8 mouse cellular contexts compared by ENCODE assay signal in genomic region chr19:10457484-10457800, GRCm38 (mm10). TPM values are rescaled to one million over a fixed set of nuclear protein-coding genes. Genes with fewer than 3 reads are reported as not detected.
DNase-seq lines count a peak whose midpoint lies in the region; ATAC-seq lines count a peak whose summit lies in the region.
"Had no signal": no experiment of that assay in that cellular context is flagged by ENCODE, and none has a peak within 500 bp of the region (broad histone marks: within the 10 kb centered on the region; RNA-seq: fewer than 3 reads in every experiment).

No protein-coding gene starts in this region.

- H3K4me1 ChIP-seq in embryonic facial prominence, embryonic 11.5 days (ENCODE audit: control insufficient read depth, insufficient read depth, low read length), result no peaks in the 10 kb centered on the region
- peaks cover 24% of the 10 kb centered on the region for H3K4me1 ChIP-seq in hindbrain, embryonic 12.5 days
- no peaks in the 10 kb centered on the region; the same call in 1 of the 2 replicates for H3K4me1 ChIP-seq in limb, embryonic 11.5 days (ENCODE audit: control insufficient read depth, insufficient read depth, low read length)
- H3K4me1 ChIP-seq in midbrain, embryonic 12.5 days, result peaks cover 29% of the 10 kb centered on the region

- H3K27me3 ChIP-seq in embryonic facial prominence, embryonic 11.5 days (ENCODE audit: control insufficient read depth, insufficient read depth, low read length), result peaks cover 52% of the 10 kb centered on the region
- H3K27me3 ChIP-seq in hindbrain, embryonic 12.5 days, result peaks cover 83% of the 10 kb centered on the region
- H3K27me3 ChIP-seq in limb, embryonic 11.5 days (ENCODE audit: control insufficient read depth, insufficient read depth, low read length), result peaks cover 63% of the 10 kb centered on the region
- H3K27me3 ChIP-seq in midbrain, embryonic 12.5 days, result peaks cover 94% of the 10 kb centered on the region

- H3K9me3 ChIP-seq in embryonic facial prominence, embryonic 11.5 days (replicated peaks; ENCODE audit: control insufficient read depth, low read length), result no peaks in the 10 kb centered on the region
- no peaks in the 10 kb centered on the region for H3K9me3 ChIP-seq in hindbrain, embryonic 12.5 days (replicated peaks)
- H3K9me3 ChIP-seq in limb, embryonic 11.5 days (ENCODE audit: control insufficient read depth, low read length), result no peaks in the 10 kb centered on the region
- H3K9me3 ChIP-seq in midbrain, embryonic 12.5 days, result no peaks in the 10 kb centered on the region

- H3K4me3 ChIP-seq in embryonic facial prominence, embryonic 11.5 days (ENCODE audit: low read depth, low read length), result peak overlapping the region; percentile 55
- peak overlapping the region; percentile 48 for H3K4me3 ChIP-seq in hindbrain, embryonic 12.5 days
- peak overlapping the region; percentile 36 for H3K4me3 ChIP-seq in limb, embryonic 11.5 days (ENCODE audit: low read depth, low read length)
- peak overlapping the region; percentile 58 for H3K4me3 ChIP-seq in midbrain, embryonic 12.5 days

- H3K9ac ChIP-seq in embryonic facial prominence, embryonic 11.5 days (replicated peaks; ENCODE audit: low read length), result no peak overlapping the region
- H3K9ac ChIP-seq in hindbrain, embryonic 12.5 days, result peak overlapping the region; percentile 57
- 0 out of 2 replicates have a peak overlapping the region, but pooled peaks have one; percentile 34 for H3K9ac ChIP-seq in limb, embryonic 11.5 days (ENCODE audit: low read length)
- peak overlapping the region; percentile 37 for H3K9ac ChIP-seq in midbrain, embryonic 12.5 days (replicated peaks)

- under 1% methylated on average over 30 of the region's 34 CpGs for WGBS in embryonic facial prominence, embryonic 11.5 days
- under 1% methylated on average over 33 of the region's 34 CpGs for WGBS in hindbrain, embryonic 12.5 days
- under 1% methylated on average over 22 of the region's 34 CpGs for WGBS in limb, embryonic 11.5 days
- WGBS in midbrain, embryonic 12.5 days, result 1% methylated on average over 29 of the region's 34 CpGs

- peak; percentile 39 for DNase-seq in urinary bladder, adult 2 months (ENCODE audit: low spot score)
- DNase-seq in urinary bladder, adult 18-20 months (ENCODE audit: low spot score in 2 of 2), result no peak
- peak; percentile 95 for DNase-seq in embryonic facial prominence, embryonic 11.5 days (ENCODE audit: low spot score)
- peak; percentile 91 for DNase-seq in limb, embryonic 11.5 days (ENCODE audit: low spot score)
- peak; percentile 78 for DNase-seq in testis, postnatal 14 days (ENCODE audit: low spot score)

- ATAC-seq in embryonic facial prominence, embryonic 11.5 days (replicated peaks; ENCODE audit: insufficient number of reproducible peaks, low FRiP score, low TSS enrichment, low read depth), result peak; percentile 95
- ATAC-seq in hindbrain, embryonic 12.5 days (ENCODE audit: low FRiP score), result peak; percentile 95
- ATAC-seq in limb, embryonic 11.5 days (ENCODE audit: insufficient number of reproducible peaks, low FRiP score, low TSS enrichment, low read depth), result peak; percentile 92
- ATAC-seq in midbrain, embryonic 12.5 days (ENCODE audit: low FRiP score, low read depth), result peak; percentile 96

- no peaks in the 10 kb centered on the region for H3K36me3 ChIP-seq in embryonic facial prominence, embryonic 11.5 days (replicated peaks; ENCODE audit: control insufficient read depth, insufficient read depth, low read depth, low read length)
- no peaks in the 10 kb centered on the region for H3K36me3 ChIP-seq in hindbrain, embryonic 12.5 days
- no peaks in the 10 kb centered on the region for H3K36me3 ChIP-seq in limb, embryonic 11.5 days (ENCODE audit: control insufficient read depth, insufficient read depth, low read length)
- H3K36me3 ChIP-seq in midbrain, embryonic 12.5 days, result no peaks in the 10 kb centered on the region

- H3K4me2 ChIP-seq in embryonic facial prominence, embryonic 11.5 days (ENCODE audit: low read depth, low read length), result peak overlapping the region; percentile 92
- peak overlapping the region; percentile 89 for H3K4me2 ChIP-seq in hindbrain, embryonic 12.5 days (replicated peaks)
- H3K4me2 ChIP-seq in limb, embryonic 11.5 days (ENCODE audit: low read depth, severe bottlenecking), result peak overlapping the region; percentile 89
- H3K4me2 ChIP-seq in midbrain, embryonic 12.5 days (replicated peaks), result peak overlapping the region; percentile 95

- H3K27ac ChIP-seq in embryonic facial prominence, embryonic 11.5 days (replicated peaks; ENCODE audit: low read depth, low read length), result no peak overlapping the region
- 0 out of 2 replicates have a peak overlapping the region, but pooled peaks have one; percentile 5 for H3K27ac ChIP-seq in hindbrain, embryonic 12.5 days
- no peak overlapping the region for H3K27ac ChIP-seq in limb, embryonic 11.5 days (replicated peaks; ENCODE audit: low read depth, low read length)
- H3K27ac ChIP-seq in midbrain, embryonic 12.5 days (replicated peaks), result peak overlapping the region; percentile 61; the same call in 1 of the 2 replicates

RNA-seq across cellular contexts. Expression of gene Lrrc10b, which starts 0.2 kb away (rescaled TPM):
- polyA plus RNA-seq in urinary bladder, adult 2 months (2012; rRNA removed), result 2.9 and 3.3 TPM in 2 replicates
- 0.13 and 0.20 TPM in 2 replicates for polyA plus RNA-seq in embryonic facial prominence, embryonic 11.5 days (2014; fragmentation: Nextera tagmentation; extraction: Ambion mirVana)
- polyA plus RNA-seq in hindbrain, embryonic 12.5 days (2016; fragmentation: Nextera tagmentation; extraction: Ambion mirVana), result 1.4 and 1.7 TPM in 2 replicates
- polyA plus RNA-seq in limb, embryonic 11.5 days (2014; fragmentation: Nextera tagmentation; extraction: Ambion mirVana), result 0.09 TPM in 1 of 2 replicates, not detected in the other
- polyA plus RNA-seq in midbrain, embryonic 12.5 days (2016; fragmentation: Nextera tagmentation; extraction: Ambion mirVana), result 0.36 and 1.2 TPM in 2 replicates
- polyA plus RNA-seq: erythroblast, embryonic 14.5 days had no signal

RNA-seq across cellular contexts. Expression of gene Ppp1r32, which starts 25.3 kb away (rescaled TPM):
- 0.26 and 0.44 TPM in 2 replicates for polyA plus RNA-seq in urinary bladder, adult 2 months (2012; rRNA removed)
- polyA plus RNA-seq in embryonic facial prominence, embryonic 11.5 days (2014; fragmentation: Nextera tagmentation; extraction: Ambion mirVana), result 0.32 TPM in 1 of 2 replicates, not detected in the other
- polyA plus RNA-seq in hindbrain, embryonic 12.5 days (2016; fragmentation: Nextera tagmentation; extraction: Ambion mirVana), result 1.1 and 2.0 TPM in 2 replicates
- 0.16 TPM in 1 of 2 replicates, not detected in the other for polyA plus RNA-seq in limb, embryonic 11.5 days (2014; fragmentation: Nextera tagmentation; extraction: Ambion mirVana)
- polyA plus RNA-seq in midbrain, embryonic 12.5 days (2016; fragmentation: Nextera tagmentation; extraction: Ambion mirVana), result 0.27 and 1.1 TPM in 2 replicates

Comparison
In these comparisons a context has a peak if more than half of its experiments do, and no peak if none do; other contexts are left out.
1. DNase-seq: peak in urinary bladder, adult 2 months (single experiment), embryonic facial prominence, embryonic 11.5 days (single experiment), limb, embryonic 11.5 days (single experiment) and testis, postnatal 14 days (single experiment); none in urinary bladder, adult 18-20 months (0 of 2).
2. H3K27ac ChIP-seq: peak in hindbrain, embryonic 12.5 days (single experiment) and midbrain, embryonic 12.5 days (single experiment); none in embryonic facial prominence, embryonic 11.5 days (single experiment) and limb, embryonic 11.5 days (single experiment).
3. Peak in every context shown above with its lines, with median percentiles within 50 percentile points of each other: ATAC-seq, H3K4me2 ChIP-seq and H3K4me3 ChIP-seq.